Mouse (Mus musculus) mammary gland, adult 2 months (tissue): Measurements from ENCODE around the gene Hbb-bt. TPM values are rescaled to one million over a fixed set of nuclear protein-coding genes. Genes with fewer than 3 reads are reported as not detected.

ENCODE experiments used
- polyA plus RNA-seq: library from polyadenylated mRNA; depleted of rRNA; stranded (reverse); fragments of >200 nt; gene quantifications from 2 replicates; pipeline ENCODE4 v1.2.3, GENCODE M21; 2012; ENCODE audit warnings: low replicate concordance; rRNA removed

Hbb-bt gene
- polyA plus RNA-seq: 79.2 and 80.0 TPM in 2 replicates

DNA sequence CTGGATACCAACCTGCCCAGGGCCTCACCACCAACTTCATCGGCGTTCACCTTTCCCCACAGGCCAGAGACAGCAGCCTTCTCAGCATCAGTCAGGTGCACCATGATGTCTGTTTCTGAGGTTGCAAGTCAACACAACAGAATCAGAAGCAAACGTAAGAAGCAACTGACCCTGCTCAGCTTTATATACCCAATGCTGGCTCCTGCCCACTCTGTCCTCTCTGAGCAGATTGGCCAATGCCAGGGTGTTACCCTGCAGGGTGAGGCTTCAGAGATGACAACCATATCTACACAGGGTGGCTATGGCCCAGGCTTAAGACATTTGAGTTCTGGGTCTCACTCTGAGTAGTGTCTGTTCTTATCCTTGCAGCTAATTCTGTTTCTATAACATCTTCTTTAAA lies at the start of gene Hbb-bt:
TSS of gene Hbb-bt (minus strand) at position 231 of the 400 bp plus-strand sequence.

DNA sequence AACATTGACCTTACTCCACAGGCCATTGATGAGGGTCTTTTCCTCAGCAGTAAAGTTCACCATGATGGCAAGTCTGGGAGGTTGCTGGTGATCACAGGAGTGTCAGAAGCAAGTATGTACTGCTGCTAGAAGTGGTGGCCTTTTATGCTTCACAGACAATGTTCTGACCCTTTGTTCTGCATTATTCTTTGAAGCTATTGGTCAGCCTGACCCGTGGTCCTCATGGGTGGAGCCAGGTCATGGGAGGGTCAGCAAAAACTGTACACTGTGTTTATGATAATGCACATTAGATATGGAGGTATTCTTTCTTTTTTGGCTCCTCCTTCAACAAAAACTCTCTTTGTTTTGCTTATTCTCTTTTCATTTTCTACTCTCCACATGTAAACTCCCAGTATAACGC lies 39.3 kb upstream of the Hbb-bt start, which contains the start of gene Hbb-y:
TSS of gene Hbb-y (minus strand) at position 127 of the 400 bp plus-strand sequence.

DNA sequence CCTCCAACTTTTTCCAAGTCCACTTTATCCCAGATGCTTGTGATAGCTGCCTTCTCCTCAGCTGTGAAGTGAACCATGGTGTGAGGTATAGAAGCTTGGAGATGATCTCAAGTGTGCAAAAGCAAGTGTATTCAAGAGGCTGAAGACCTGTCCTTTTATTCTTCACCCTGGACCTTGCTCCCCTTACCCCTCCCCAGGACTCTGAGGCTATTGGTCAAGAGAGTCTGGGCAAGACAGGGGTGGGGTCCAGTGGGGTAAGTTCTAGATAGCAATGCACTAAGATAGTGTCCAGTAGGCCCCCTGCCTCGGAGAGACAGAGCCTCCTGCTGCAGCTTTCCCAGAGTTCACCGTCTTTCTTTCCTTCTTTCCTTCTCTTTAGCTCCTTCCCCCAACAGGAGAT lies 29.2 kb upstream of the Hbb-bt start, which contains the start of gene Hbb-bh1:
TSS of gene Hbb-bh1 (minus strand) at position 131 of the 400 bp plus-strand sequence.

DNA sequence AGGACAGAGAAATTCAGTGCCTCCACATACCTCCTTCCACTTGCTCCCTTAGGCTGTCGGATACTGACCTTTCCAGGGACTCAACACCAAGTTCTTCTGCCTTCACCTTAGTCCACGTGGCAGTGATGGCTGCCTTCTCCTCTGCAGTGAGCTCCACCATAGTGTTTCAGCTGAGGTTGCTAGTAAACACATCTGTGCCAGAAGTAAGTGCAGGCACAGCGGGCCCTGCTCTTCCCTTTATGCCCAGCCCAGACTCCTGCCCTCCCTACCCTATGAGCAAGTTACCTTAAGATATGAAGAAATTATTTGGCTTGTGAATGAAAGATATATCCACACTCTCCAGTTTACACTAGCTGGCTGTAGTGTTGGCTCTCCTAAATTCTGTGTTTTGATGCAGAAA lies 26.5 kb upstream of the Hbb-bt start, which contains the start of gene Hbb-bh2:
TSS of gene Hbb-bh2 (minus strand) at position 253 of the 400 bp plus-strand sequence.

DNA sequence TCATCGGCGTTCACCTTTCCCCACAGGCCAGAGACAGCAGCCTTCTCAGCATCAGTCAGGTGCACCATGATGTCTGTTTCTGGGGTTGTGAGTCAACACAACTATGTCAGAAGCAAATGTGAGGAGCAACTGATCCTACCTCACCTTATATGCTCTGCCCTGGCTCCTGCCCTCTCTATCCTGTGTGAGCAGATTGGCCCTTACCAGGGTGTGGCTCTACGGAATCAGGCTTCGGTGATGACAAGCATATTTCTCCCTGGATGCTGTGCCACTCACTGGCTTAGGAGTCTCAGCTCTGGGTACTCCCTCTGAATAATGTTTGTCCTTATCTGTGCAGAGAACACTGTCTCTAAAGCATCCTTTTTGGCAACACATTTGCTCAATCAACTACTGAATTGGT lies 14.0 kb upstream of the Hbb-bt start, which contains the start of gene Hbb-bs:
TSS of gene Hbb-bs (minus strand) at position 289 of the 400 bp plus-strand sequence.

DNA sequence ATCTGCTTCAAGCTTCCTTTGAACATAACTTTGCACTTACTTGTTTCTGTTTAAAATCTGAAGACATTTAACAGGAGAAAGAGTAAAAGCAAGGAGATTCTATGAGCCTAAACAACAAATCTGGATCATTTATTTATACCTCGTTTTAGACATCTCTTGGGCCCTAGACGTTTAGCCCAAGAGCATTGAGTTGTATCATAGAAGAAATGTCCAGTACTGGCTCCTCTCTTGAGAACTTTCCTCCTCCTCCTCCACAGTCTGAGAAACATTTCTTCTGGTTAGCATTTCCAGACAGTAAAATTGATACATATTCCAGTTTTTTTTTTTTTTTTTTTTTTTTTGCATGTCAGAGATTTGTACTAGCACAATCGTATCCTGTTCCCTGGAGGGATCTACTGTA lies 22.1 kb downstream of the Hbb-bt start, which contains the start of gene Olfr67:
TSS of gene Olfr67 (minus strand) at position 101 of the 400 bp plus-strand sequence.

DNA sequence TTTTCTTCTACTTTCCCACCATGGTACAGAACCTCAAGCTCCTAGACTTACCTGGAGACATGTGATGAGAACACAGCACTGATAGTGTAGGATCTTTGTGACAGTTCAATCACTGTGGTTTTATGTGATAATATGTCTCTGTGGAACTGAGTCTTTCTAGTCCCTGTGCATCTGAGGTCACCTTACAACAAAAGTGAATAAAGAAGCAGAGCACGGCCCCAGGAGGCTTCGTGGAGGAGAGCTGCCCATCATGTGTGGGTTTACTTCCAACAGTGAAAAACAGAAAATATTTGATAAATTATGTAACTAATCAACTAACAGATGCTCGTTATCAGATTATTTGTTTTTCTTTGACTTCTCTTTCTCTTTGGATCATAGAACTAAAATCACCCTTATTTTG lies 34.2 kb downstream of the Hbb-bt start, which contains the start of gene Olfr68:
TSS of gene Olfr68 (minus strand) at position 101 of the 400 bp plus-strand sequence.

DNA sequence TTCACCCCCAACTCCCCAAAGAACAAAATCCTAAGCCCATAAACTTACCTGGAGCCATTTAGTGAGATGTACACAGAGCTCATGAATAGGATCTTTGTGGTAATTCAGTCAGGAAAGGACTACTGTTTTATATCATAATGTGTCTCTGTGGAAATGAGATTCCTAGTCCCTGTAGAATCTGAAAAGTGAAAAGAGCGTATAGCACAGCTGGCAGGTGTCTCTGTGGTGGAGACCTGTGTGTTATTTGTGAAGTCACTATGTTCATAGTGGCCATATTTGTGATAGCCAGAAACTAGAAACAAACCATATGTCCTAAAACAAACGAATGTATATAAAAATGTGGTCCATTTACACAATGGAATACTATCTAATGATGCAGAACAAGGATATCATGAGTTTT lies 42.3 kb downstream of the Hbb-bt start, which contains the start of gene Olfr69:
TSS of gene Olfr69 (minus strand) at position 101 of the 400 bp plus-strand sequence.

Other genes with a start within 250 kb of the Hbb-bt start
- gene Olfr616, start 244.9 kb downstream of the Hbb-bt start, polyA plus RNA-seq: not detected in 2 replicates
- gene Olfr617, start 240.9 kb downstream of the Hbb-bt start, polyA plus RNA-seq: not detected in 2 replicates
- gene Olfr618, start 223.9 kb downstream of the Hbb-bt start, polyA plus RNA-seq: not detected in 2 replicates
- not detected in 2 replicates for gene Olfr619, start 213.4 kb downstream of the Hbb-bt start, polyA plus RNA-seq
- not detected in 2 replicates for gene Olfr620, start 201.5 kb downstream of the Hbb-bt start, polyA plus RNA-seq
- gene Olfr622, start 171.3 kb downstream of the Hbb-bt start, polyA plus RNA-seq: not detected in 2 replicates
- not detected in 2 replicates for gene Olfr623, start 150.3 kb downstream of the Hbb-bt start, polyA plus RNA-seq
- gene Olfr624, start 142.8 kb downstream of the Hbb-bt start, polyA plus RNA-seq: not detected in 2 replicates
- gene Olfr625-ps1, start 131.3 kb downstream of the Hbb-bt start, polyA plus RNA-seq: not detected in 2 replicates
- gene Olfr243, start 99.3 kb downstream of the Hbb-bt start, polyA plus RNA-seq: not detected in 2 replicates
- gene Olfr628, start 83.6 kb downstream of the Hbb-bt start, polyA plus RNA-seq: not detected in 2 replicates
- gene Olfr629, start 69.1 kb downstream of the Hbb-bt start, polyA plus RNA-seq: not detected in 2 replicates
- gene Olfr630, start 56.7 kb downstream of the Hbb-bt start, polyA plus RNA-seq: not detected in 2 replicates
- not detected in 2 replicates for gene Olfr69, start 42.4 kb downstream of the Hbb-bt start, polyA plus RNA-seq
- not detected in 2 replicates for gene Olfr68, start 34.3 kb downstream of the Hbb-bt start, polyA plus RNA-seq
- not detected in 2 replicates for gene Olfr67, start 22.2 kb downstream of the Hbb-bt start, polyA plus RNA-seq
- gene Hbb-bs, start 14.1 kb upstream of the Hbb-bt start, polyA plus RNA-seq: 783 and 1,033 TPM in 2 replicates
- gene Hbb-bh2, start 26.5 kb upstream of the Hbb-bt start, polyA plus RNA-seq: not detected in 2 replicates
- not detected in 2 replicates for gene Hbb-bh1, start 29.2 kb upstream of the Hbb-bt start, polyA plus RNA-seq
- gene Hbb-y, start 39.2 kb upstream of the Hbb-bt start, polyA plus RNA-seq: not detected in 2 replicates
- gene Olfr66, start 72.3 kb upstream of the Hbb-bt start, polyA plus RNA-seq: not detected in 2 replicates
- not detected in 2 replicates for gene Olfr64, start 80.5 kb upstream of the Hbb-bt start, polyA plus RNA-seq
- not detected in 2 replicates for gene Olfr65, start 89.5 kb upstream of the Hbb-bt start, polyA plus RNA-seq
- not detected in 2 replicates for gene Olfr631, start 114.8 kb upstream of the Hbb-bt start, polyA plus RNA-seq
- gene Olfr632, start 120.4 kb upstream of the Hbb-bt start, polyA plus RNA-seq: not detected in 2 replicates
- gene Olfr633, start 130.4 kb upstream of the Hbb-bt start, polyA plus RNA-seq: not detected in 2 replicates
- gene Olfr635, start 157.2 kb upstream of the Hbb-bt start, polyA plus RNA-seq: not detected in 2 replicates
- gene Olfr638, start 184.8 kb upstream of the Hbb-bt start, polyA plus RNA-seq: not detected in 2 replicates
- not detected in 2 replicates for gene Olfr639, start 203.3 kb upstream of the Hbb-bt start, polyA plus RNA-seq
- gene Olfr640, start 211.6 kb upstream of the Hbb-bt start, polyA plus RNA-seq: not detected in 2 replicates
- not detected in 2 replicates for gene Olfr641, start 221.4 kb upstream of the Hbb-bt start, polyA plus RNA-seq
- not detected in 2 replicates for gene Olfr642, start 238.7 kb upstream of the Hbb-bt start, polyA plus RNA-seq
- gene 4930516K23Rik, start 247.4 kb upstream of the Hbb-bt start, polyA plus RNA-seq: not detected in 2 replicates